Mouse (Mus musculus) olfactory bulb, adult 2 months (tissue): ENCODE results near the gene Kdm6b.

Source experiments
- CTCF ChIP-seq: fragments of 200-500 bp; IDR thresholded peaks from 2 replicates; pipeline ENCODE4 v1.5.1; 2012; ENCODE audit warnings: low read depth, mild to moderate bottlenecking, low read length, moderate library complexity; ENCODE audit not compliant: insufficient read depth
- POLR2A ChIP-seq: fragments of 200-500 bp; IDR thresholded peaks from 2 replicates; pipeline ENCODE4 v1.6.1; 2012; ENCODE audit warnings: mild to moderate bottlenecking, low read depth, low read length, moderate library complexity; ENCODE audit not compliant: insufficient read depth

- no peak for TF ChIP-seq CTCF
- no peak for TF ChIP-seq POLR2A
Observed at GRCm38 (mm10) chr11:69419813-69420553, 6.5 kb upstream of the Kdm6b start.
